Mouse (Mus musculus): ENCODE data around the gene Svopl.

- TF ChIP-seq POLR2A (IDR thresholded peaks at IDR 0.05; ENCODE audit: borderline replicate concordance, extremely low read depth, low read depth, low read length) (no peak), CTCF (IDR thresholded peaks at IDR 0.05; ENCODE audit: insufficient read depth, low read length) (no peak)
Measured at GRCm38 (mm10) chr6:38021406-38021805, 25.4 kb downstream of the Svopl start.
